Mouse (Mus musculus) lung, adult 2 months (tissue): ENCODE results near the gene BC048679.

Experiments used
- CTCF ChIP-seq: fragments of 200-500 bp; IDR thresholded peaks from 2 replicates; pipeline ENCODE4 v1.5.1; 2011; ENCODE audit warnings: mild to moderate bottlenecking, low read length, control low read depth; ENCODE audit not compliant: insufficient read depth
- POLR2A ChIP-seq: fragments of 200-500 bp; IDR thresholded peaks from 2 replicates; pipeline ENCODE4 v1.6.1; 2011; ENCODE audit warnings: low read depth, mild to moderate bottlenecking, control low read depth, low read length, borderline replicate concordance; ENCODE audit errors: extremely low read depth

- no peak for TF ChIP-seq CTCF
- TF ChIP-seq POLR2A: no peak
Observed at GRCm38 (mm10) chr7:81475221-81475620, 22.9 kb downstream of the BC048679 start.
